Mouse (Mus musculus) C2C12 (cell line): Measurements from ENCODE around the gene B4galt1.

ENCODE experiments used
- CEBPB ChIP-seq: IDR thresholded peaks from one replicate; pipeline ENCODE4 v1.6.1; 2011; ENCODE audit warnings: low read depth, mild to moderate bottlenecking, control low read depth, moderate library complexity
- CTCF ChIP-seq: IDR thresholded peaks from one replicate; pipeline ENCODE4 v1.5.1; 2011; ENCODE audit not compliant: control insufficient read depth, insufficient read depth, insufficient read length
- FOSL1 ChIP-seq: IDR thresholded peaks from one replicate; pipeline ENCODE4 v1.8.0; 2011; ENCODE audit warnings: mild to moderate bottlenecking, low read length; ENCODE audit not compliant: poor library complexity, insufficient read depth, severe bottlenecking
- MAX ChIP-seq: IDR thresholded peaks from one replicate; pipeline ENCODE4 v1.6.1; 2011; ENCODE audit warnings: mild to moderate bottlenecking, control low read depth
- MYOD1 ChIP-seq: IDR thresholded peaks from one replicate; pipeline ENCODE4 v1.6.1; 2011; ENCODE audit warnings: low read depth; ENCODE audit not compliant: control insufficient read depth, insufficient read length
- MYOG ChIP-seq: IDR thresholded peaks from one replicate; pipeline ENCODE4 v1.6.1; 2011; ENCODE audit not compliant: control insufficient read depth, insufficient read length; ENCODE audit errors: extremely low read depth
- USF1 ChIP-seq: IDR thresholded peaks from one replicate; pipeline ENCODE4 v1.6.1; 2011; ENCODE audit warnings: low read depth, mild to moderate bottlenecking, control low read depth, moderate library complexity

DNA sequence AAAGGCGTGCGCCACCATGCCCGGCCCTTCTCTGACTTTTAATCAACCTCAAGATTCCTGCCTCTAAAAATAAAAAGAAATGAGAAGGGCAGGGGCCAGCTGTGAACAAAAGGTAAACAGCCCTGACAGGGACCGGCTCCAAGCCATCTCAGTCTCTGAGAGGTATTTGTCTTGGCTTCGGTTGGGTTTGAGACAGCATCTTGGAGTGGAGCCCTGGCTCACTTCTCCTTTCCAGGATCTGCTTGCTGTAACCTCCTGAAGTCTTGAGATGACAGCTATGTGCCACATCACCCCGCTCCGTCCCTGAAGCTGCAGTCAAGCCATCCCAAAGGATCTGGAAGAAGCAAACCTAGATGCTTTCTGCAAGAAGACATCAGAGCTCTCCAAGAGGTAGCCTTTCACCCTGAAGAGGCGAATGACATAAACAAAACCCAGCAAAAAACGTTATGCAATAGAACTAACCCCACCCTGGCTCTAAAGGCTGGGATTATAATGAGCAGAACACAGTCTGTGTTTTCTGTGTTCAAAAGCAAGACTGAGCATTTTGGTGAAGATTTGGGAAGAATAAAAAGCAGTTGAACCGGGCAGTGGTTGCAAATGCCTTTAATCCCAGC, 69.1 kb downstream of the B4galt1 start:
- TF ChIP-seq MYOD1 (no peak), CTCF (no peak), MAX (no peak), FOSL1 (no peak), USF1 (no peak), MYOG (no peak), CEBPB (no peak)
